Mouse (Mus musculus) common myeloid progenitor, adult 5-6 weeks (primary cell): ENCODE data around the gene Olfr703. TPM values are rescaled to one million over a fixed set of nuclear protein-coding genes. Genes with fewer than 3 reads are reported as not detected.
A peak's percentile ranks its signal among the peaks of the same experiment; 100 is the strongest.

Source experiments
- ATAC-seq: replicated peaks from 2 replicates; pipeline ENCODE4 v1.8.0; 2016; ENCODE audit warnings: low read depth, mild to moderate bottlenecking, moderate TSS enrichment, inconsistent platforms; ENCODE audit not compliant: poor library complexity, severe bottlenecking
- total RNA-seq: library from RNA; stranded (forward); fragments of 200-1000, 187-1606 nt; gene quantifications from 2 replicates; pipeline ENCODE4 v1.2.3, GENCODE M21; 2017

The Olfr703 gene
- total RNA-seq = not detected in 2 replicates

- ATAC-seq = no peak
Measured at GRCm38 (mm10) chr7:106843060-106843459, at the start of gene Olfr703. Olfr703 (plus strand) TSS chr7:106843360.

- ATAC-seq = no peak
Measured at GRCm38 (mm10) chr7:106808734-106809133, 34.4 kb upstream of the Olfr703 start, which contains the start of gene Olfr700. Olfr700 (minus strand) TSS chr7:106808834.

- no peak for ATAC-seq
Measured at GRCm38 (mm10) chr7:106813829-106814228, 29.3 kb upstream of the Olfr703 start, which contains the start of gene Olfr701. Olfr701 (plus strand) TSS chr7:106814129.

GRCm38 (mm10) chr7:106815775-106816174 is 27.4 kb upstream of the Olfr703 start:
- peak; percentile 88 for ATAC-seq

- no peak for ATAC-seq
Measured at GRCm38 (mm10) chr7:106818414-106818813, 24.7 kb upstream of the Olfr703 start.

- ATAC-seq = no peak
Measured at GRCm38 (mm10) chr7:106833793-106834192, 9.4 kb upstream of the Olfr703 start, which contains the start of gene Olfr702. Olfr702 (minus strand) TSS chr7:106833893.

GRCm38 (mm10) chr7:106862885-106863284 is 19.7 kb downstream of the Olfr703 start, which contains the start of gene Olfr704:
Olfr704 (plus strand) TSS chr7:106863185.
- ATAC-seq = no peak

GRCm38 (mm10) chr7:106876791-106877190 is 33.6 kb downstream of the Olfr703 start, which contains the start of gene Olfr705:
Olfr705 (minus strand) TSS chr7:106876891.
- ATAC-seq = no peak

GRCm38 (mm10) chr7:106888062-106888461 is 44.9 kb downstream of the Olfr703 start, which contains the start of gene Olfr706:
Olfr706 (minus strand) TSS chr7:106888162.
- ATAC-seq = no peak

Other genes starting within 250 kb of the Olfr703 start
- gene Olfr693, start 162.8 kb upstream of the Olfr703 start, total RNA-seq = not detected in 2 replicates
- gene Olfr694, start 151.5 kb upstream of the Olfr703 start, total RNA-seq = not detected in 2 replicates
- gene Olfr695, start 127.0 kb upstream of the Olfr703 start, total RNA-seq = not detected in 2 replicates
- gene Olfr697, start 100.9 kb upstream of the Olfr703 start, total RNA-seq = not detected in 2 replicates
- not detected in 2 replicates for gene Olfr698, start 88.0 kb upstream of the Olfr703 start, total RNA-seq
- not detected in 2 replicates for gene Olfr699, start 50.2 kb upstream of the Olfr703 start, total RNA-seq
- gene Olfr700, start 34.5 kb upstream of the Olfr703 start, total RNA-seq = not detected in 2 replicates
- gene Olfr701, start 29.2 kb upstream of the Olfr703 start, total RNA-seq = not detected in 2 replicates
- not detected in 2 replicates for gene Olfr702, start 9.5 kb upstream of the Olfr703 start, total RNA-seq
- not detected in 2 replicates for gene Olfr704, start 19.8 kb downstream of the Olfr703 start, total RNA-seq
- not detected in 2 replicates for gene Olfr705, start 33.5 kb downstream of the Olfr703 start, total RNA-seq
- gene Olfr706, start 44.8 kb downstream of the Olfr703 start, total RNA-seq = not detected in 2 replicates
- gene Olfr707, start 57.9 kb downstream of the Olfr703 start, total RNA-seq = not detected in 2 replicates
- not detected in 2 replicates for gene Olfr1532-ps1, start 64.6 kb downstream of the Olfr703 start, total RNA-seq
- not detected in 2 replicates for gene Olfr709-ps1, start 88.9 kb downstream of the Olfr703 start, total RNA-seq
- not detected in 2 replicates for gene Olfr710, start 105.0 kb downstream of the Olfr703 start, total RNA-seq
- gene Olfr6, start 120.6 kb downstream of the Olfr703 start, total RNA-seq = not detected in 2 replicates
- not detected in 2 replicates for gene Olfr711, start 132.1 kb downstream of the Olfr703 start, total RNA-seq
- gene Olfr2, start 162.7 kb downstream of the Olfr703 start, total RNA-seq = 0.87 TPM in 1 of 2 replicates, not detected in the other
- gene Olfr713, start 187.8 kb downstream of the Olfr703 start, total RNA-seq = not detected in 2 replicates
- gene Olfr714, start 227.6 kb downstream of the Olfr703 start, total RNA-seq = not detected in 2 replicates
- gene Olfr17, start 249.9 kb downstream of the Olfr703 start, total RNA-seq = not detected in 2 replicates